Mouse (Mus musculus) erythroblast, embryonic 14.5 days (primary cell): ENCODE results near the gene Il18rap. TPM values are rescaled to one million over a fixed set of nuclear protein-coding genes. Genes with fewer than 3 reads are reported as not detected.

Experiments used
- H3K27me3 ChIP-seq: 2 replicates; pipeline ENCODE4 v1.6.1; 2012; ENCODE audit warnings: inconsistent platforms; ENCODE audit not compliant: control insufficient read depth
- H3K36me3 ChIP-seq: 2 replicates; pipeline ENCODE4 v1.6.1; 2012; ENCODE audit warnings: mild to moderate bottlenecking, inconsistent platforms; ENCODE audit not compliant: control insufficient read depth
- H3K4me1 ChIP-seq: 2 replicates; pipeline ENCODE4 v1.6.1; 2012; ENCODE audit warnings: inconsistent platforms; ENCODE audit not compliant: control insufficient read depth
- H3K4me3 ChIP-seq: replicated peaks from 2 replicates; pipeline ENCODE3; 2012; ENCODE audit warnings: moderate library complexity, mild to moderate bottlenecking, inconsistent platforms
- H3K9me3 ChIP-seq: 2 replicates; pipeline ENCODE4 v1.6.1; 2012; ENCODE audit warnings: low read length, inconsistent platforms, mixed read lengths; ENCODE audit not compliant: control insufficient read depth
- GATA1 ChIP-seq: IDR thresholded peaks from 2 replicates; pipeline ENCODE4 v1.6.1; 2012; ENCODE audit warnings: low read length, inconsistent platforms, mixed read lengths
- TAL1 ChIP-seq: IDR thresholded peaks from 3 replicates; pipeline ENCODE4 v1.6.1; 2012; ENCODE audit warnings: low read length, inconsistent platforms, mixed read lengths
- polyA plus RNA-seq: library from polyadenylated mRNA; stranded (reverse); fragments of >175 nt; gene quantifications from 2 replicates; pipeline ENCODE4 v1.2.3, GENCODE M21; 2012

The Il18rap gene
- polyA plus RNA-seq: 0.01 TPM in 1 of 2 replicates, not detected in the other

GRCm38 (mm10) chr1:40514851-40515585 lies at the start of gene Il18rap:
Il18rap (plus strand) TSS chr1:40515362.
- no peak within 1 kb of the TSS for H3K4me3 ChIP-seq
- H3K9me3 ChIP-seq: no peaks in the 10 kb centered on the region
- no peaks in the 10 kb centered on the region for H3K36me3 ChIP-seq
- no peaks in the 10 kb centered on the region for H3K27me3 ChIP-seq
- TF ChIP-seq TAL1: no peak
- TF ChIP-seq GATA1: no peak
- no peaks in the 10 kb centered on the region for H3K4me1 ChIP-seq

- Histone ChIP-seq H3K36me3 (peaks cover 5% of the 10 kb centered on the region), H3K27me3 (no peaks in the 10 kb centered on the region), H3K4me3 (no peak within 1 kb of the TSS), H3K9me3 (no peaks in the 10 kb centered on the region), H3K4me1 (no peaks in the 10 kb centered on the region)
- no peak for TF ChIP-seq TAL1
- TF ChIP-seq GATA1: no peak
Measured at GRCm38 (mm10) chr1:40465477-40466430, 49.4 kb upstream of the Il18rap start, which contains the start of gene Il18r1. Il18r1 (plus strand) TSS chr1:40465552.

- no peaks in the 10 kb centered on the region; the same call in none of the 2 replicates for H3K36me3 ChIP-seq
- H3K4me1 ChIP-seq: no peaks in the 10 kb centered on the region
- no peak for TF ChIP-seq TAL1
- TF ChIP-seq GATA1: no peak
Measured at GRCm38 (mm10) chr1:40467306-40467705, 47.9 kb upstream of the Il18rap start.

DNA sequence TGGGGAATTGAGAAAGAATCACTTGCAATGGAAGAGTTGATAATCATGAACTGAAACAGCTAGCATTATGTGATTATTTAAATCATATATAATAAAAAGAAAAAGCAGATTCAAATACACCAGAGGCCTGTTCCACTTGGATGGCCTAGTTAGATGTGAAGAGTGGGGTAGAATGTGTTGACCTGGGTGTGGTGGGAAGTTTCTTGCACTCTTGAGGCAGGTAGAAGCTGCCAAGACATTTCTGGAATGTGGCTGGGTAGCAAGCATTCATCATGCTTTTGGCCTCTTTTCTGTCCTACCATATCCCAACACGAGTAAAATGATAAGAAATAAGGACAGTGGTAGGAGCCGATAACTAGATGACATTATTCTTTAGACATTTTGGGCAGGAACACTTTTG lies 46.4 kb upstream of the Il18rap start:
- H3K27me3 ChIP-seq: no peaks in the 10 kb centered on the region
- no peaks in the 10 kb centered on the region for H3K9me3 ChIP-seq
- no peak overlapping the region for H3K4me3 ChIP-seq
- H3K4me1 ChIP-seq: no peaks in the 10 kb centered on the region
- no peaks in the 10 kb centered on the region; the same call in none of the 2 replicates for H3K36me3 ChIP-seq
- TF ChIP-seq GATA1 (no peak), TAL1 (no peak)

More at GRCm38 (mm10) chr1:40467306-40467705, 47.9 kb upstream of the Il18rap start:
- Histone ChIP-seq H3K9me3 (no peaks in the 10 kb centered on the region), H3K27me3 (no peaks in the 10 kb centered on the region), H3K4me3 (no peak overlapping the region)

GRCm38 (mm10) chr1:40469900-40470299 lies 45.3 kb upstream of the Il18rap start:
- no peaks in the 10 kb centered on the region for H3K36me3 ChIP-seq
- H3K27me3 ChIP-seq: no peaks in the 10 kb centered on the region
- no peak overlapping the region for H3K4me3 ChIP-seq
- no peaks in the 10 kb centered on the region for H3K4me1 ChIP-seq
- H3K9me3 ChIP-seq: no peaks in the 10 kb centered on the region
- TF ChIP-seq GATA1 (no peak), TAL1 (no peak)

GRCm38 (mm10) chr1:40472401-40472800 lies 42.8 kb upstream of the Il18rap start:
- Histone ChIP-seq H3K9me3 (no peaks in the 10 kb centered on the region), H3K36me3 (no peaks in the 10 kb centered on the region), H3K4me1 (no peaks in the 10 kb centered on the region), H3K27me3 (no peaks in the 10 kb centered on the region), H3K4me3 (no peak overlapping the region)
- TF ChIP-seq TAL1 (no peak), GATA1 (no peak)

- Histone ChIP-seq H3K9me3 (no peaks in the 10 kb centered on the region), H3K4me1 (no peaks in the 10 kb centered on the region), H3K4me3 (no peak overlapping the region), H3K36me3 (no peaks in the 10 kb centered on the region), H3K27me3 (no peaks in the 10 kb centered on the region)
- TF ChIP-seq GATA1 (no peak), TAL1 (no peak)
Measured at GRCm38 (mm10) chr1:40473640-40474039, 41.5 kb upstream of the Il18rap start.

- no peak for TF ChIP-seq TAL1
- no peak for TF ChIP-seq GATA1
- Histone ChIP-seq H3K36me3 (no peaks in the 10 kb centered on the region), H3K4me3 (no peak overlapping the region), H3K27me3 (no peaks in the 10 kb centered on the region), H3K4me1 (no peaks in the 10 kb centered on the region), H3K9me3 (no peaks in the 10 kb centered on the region)
Measured at GRCm38 (mm10) chr1:40474336-40474735, 40.8 kb upstream of the Il18rap start.

GRCm38 (mm10) chr1:40475697-40476096 lies 39.5 kb upstream of the Il18rap start:
- no peaks in the 10 kb centered on the region for H3K36me3 ChIP-seq
- TF ChIP-seq GATA1 (no peak), TAL1 (no peak)
- no peaks in the 10 kb centered on the region for H3K4me1 ChIP-seq
- no peaks in the 10 kb centered on the region for H3K9me3 ChIP-seq
- H3K27me3 ChIP-seq: no peaks in the 10 kb centered on the region
- H3K4me3 ChIP-seq: no peak overlapping the region
